Mouse (Mus musculus) olfactory bulb, adult 2 months (tissue): ENCODE results near the gene Tfap4. TPM values are rescaled to one million over a fixed set of nuclear protein-coding genes. Genes with fewer than 3 reads are reported as not detected.
A peak's percentile ranks its signal among the peaks of the same experiment; 100 is the strongest.
"Not testable (repeated sequence)": the region's sequence is repeated elsewhere in the genome, so short reads cannot be mapped to it uniquely, and the experiment has no call there.

Experiments
- H3K27ac ChIP-seq: fragments of 200-500 bp; 2 replicates; pipeline ENCODE4 v1.5.1; 2012; ENCODE audit warnings: low read depth, low read length; ENCODE audit not compliant: insufficient read depth
- H3K4me1 ChIP-seq: fragments of 200-500 bp; 2 replicates; pipeline ENCODE4 v1.6.1; 2012; ENCODE audit warnings: low read length; ENCODE audit not compliant: control insufficient read depth, insufficient read depth
- H3K4me3 ChIP-seq: fragments of 200-500 bp; 2 replicates; pipeline ENCODE4 v1.5.1; 2012; ENCODE audit warnings: mild to moderate bottlenecking, low read depth, low read length, moderate library complexity; ENCODE audit not compliant: insufficient read depth
- CTCF ChIP-seq: fragments of 200-500 bp; IDR thresholded peaks from 2 replicates; pipeline ENCODE4 v1.5.1; 2012; ENCODE audit warnings: low read depth, mild to moderate bottlenecking, low read length, moderate library complexity; ENCODE audit not compliant: insufficient read depth
- POLR2A ChIP-seq: fragments of 200-500 bp; IDR thresholded peaks from 2 replicates; pipeline ENCODE4 v1.6.1; 2012; ENCODE audit warnings: mild to moderate bottlenecking, low read depth, low read length, moderate library complexity; ENCODE audit not compliant: insufficient read depth
- WGBS: fragments of 180-500 bp; shearing (Covaris S2); methylation state at CpG from one replicate; pipeline ENCODE4 v1.1.7; 2018; 5-methylcytosine and 5-hydroxymethylcytosine counted together
- polyA plus RNA-seq: library from polyadenylated mRNA; stranded (reverse); fragments of >200 nt; gene quantifications from 2 replicates; pipeline ENCODE4 v1.2.4, GENCODE M21; 2012; ENCODE audit warnings: low replicate concordance; ENCODE audit not compliant: missing spikeins, insufficient read depth, insufficient read length

Gene Tfap4
- polyA plus RNA-seq, 1 experiment: not detected

DNA sequence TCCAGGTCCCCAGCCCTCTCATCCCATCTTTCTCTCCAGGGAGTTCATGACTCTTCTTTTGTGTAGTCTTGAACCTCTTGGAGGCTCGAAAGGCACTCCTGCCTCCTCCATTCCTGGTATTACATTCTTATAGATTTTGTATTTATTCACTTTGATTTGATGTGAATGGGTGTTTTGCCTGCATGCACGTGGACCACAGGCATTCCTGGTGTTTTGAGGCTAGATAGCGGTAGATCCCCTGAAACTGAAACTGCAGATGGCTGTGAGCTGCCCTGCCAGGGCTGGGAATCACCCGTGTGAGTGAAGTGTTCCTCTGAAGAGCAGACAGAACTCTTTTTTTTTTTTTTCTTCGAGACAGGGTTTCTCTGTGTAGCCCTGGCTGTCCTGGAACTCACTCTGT is 24.8 kb upstream of the Tfap4 start:
- WGBS: 80% methylated on average over 5 of the region's 5 CpGs
- no peak overlapping the region for H3K4me3 ChIP-seq
- H3K4me1 ChIP-seq: peaks cover 6% of the 10 kb centered on the region; the same call in 1 of the 2 replicates
- TF ChIP-seq CTCF (no peak), POLR2A (no peak)
- no peak overlapping the region for H3K27ac ChIP-seq

DNA sequence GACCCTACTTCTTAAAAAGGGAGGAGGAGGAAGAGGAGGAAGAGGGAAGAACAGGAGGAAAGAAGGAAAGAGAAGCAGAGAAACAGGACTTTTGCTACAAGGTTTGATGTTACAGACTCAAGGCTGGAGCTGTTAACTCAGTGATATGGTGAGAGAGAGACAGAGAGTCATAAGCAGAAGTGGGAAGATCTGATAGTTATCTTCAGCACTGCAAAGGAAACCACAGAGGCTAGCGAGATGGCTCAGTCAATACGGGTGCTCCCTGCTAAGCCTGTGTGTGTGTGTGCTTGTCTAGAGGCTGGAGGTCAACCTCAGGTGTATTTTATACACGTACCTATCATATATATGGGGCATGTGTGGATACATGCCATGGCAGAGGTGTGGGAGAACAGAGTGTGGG is 24.2 kb upstream of the Tfap4 start:
- WGBS: 81% methylated on average over 3 of the region's 3 CpGs
- no peak for TF ChIP-seq POLR2A
- no peak for TF ChIP-seq CTCF
- Histone ChIP-seq H3K27ac (no peak overlapping the region), H3K4me1 (peaks cover 6% of the 10 kb centered on the region; the same call in 1 of the 2 replicates), H3K4me3 (no peak overlapping the region)

DNA sequence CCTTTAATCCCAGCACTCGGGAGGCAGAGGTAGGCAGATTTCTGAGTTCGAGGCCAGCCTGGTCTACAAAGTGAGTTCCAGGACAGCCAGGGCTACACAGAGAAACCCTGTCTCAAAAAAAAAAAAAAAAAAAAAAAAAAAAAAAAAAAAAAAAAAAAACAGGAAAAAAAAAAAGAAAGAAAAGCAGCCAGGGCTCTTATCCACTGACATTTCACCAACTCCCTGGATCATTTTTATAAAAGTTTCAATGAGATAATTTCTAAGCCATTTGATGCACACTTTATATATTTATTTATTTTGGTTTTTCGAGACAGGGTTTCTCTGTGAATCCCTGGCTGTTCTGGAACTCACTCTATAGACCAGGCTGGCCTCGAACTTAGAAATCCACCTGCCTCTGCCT is 21.5 kb upstream of the Tfap4 start:
- not testable (repeated sequence) for H3K4me3 ChIP-seq

DNA sequence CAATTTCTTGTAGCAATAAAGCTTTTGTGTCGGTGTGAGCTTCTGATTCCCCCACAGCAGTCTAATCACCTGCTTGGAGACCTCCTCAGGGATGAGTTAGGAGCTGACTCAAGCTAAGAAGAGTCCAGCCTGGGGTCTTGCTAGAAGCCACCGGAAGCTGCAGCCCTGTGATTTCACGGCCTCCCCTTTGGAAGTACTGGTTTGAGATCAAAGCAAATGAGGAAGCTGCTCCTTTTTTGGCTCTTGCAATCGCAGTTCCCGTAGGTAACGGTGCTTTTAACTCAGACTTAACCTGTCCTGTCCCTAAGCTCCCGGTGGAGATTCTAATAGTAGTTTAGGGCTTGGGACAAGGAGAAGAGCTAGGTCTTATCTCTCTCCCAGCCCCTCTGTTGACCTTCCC is 19.0 kb upstream of the Tfap4 start:
- Histone ChIP-seq H3K27ac (no peak overlapping the region), H3K4me1 (no peaks in the 10 kb centered on the region), H3K4me3 (no peak overlapping the region)
- WGBS: 87% methylated on average over 7 of the region's 7 CpGs
- TF ChIP-seq CTCF (no peak), POLR2A (no peak)

More for the DNA sequence above, 21.5 kb upstream of the Tfap4 start:
- not testable (repeated sequence) for H3K27ac ChIP-seq, H3K4me1 ChIP-seq
- 88% methylated on average over 4 of the region's 4 CpGs for WGBS

DNA sequence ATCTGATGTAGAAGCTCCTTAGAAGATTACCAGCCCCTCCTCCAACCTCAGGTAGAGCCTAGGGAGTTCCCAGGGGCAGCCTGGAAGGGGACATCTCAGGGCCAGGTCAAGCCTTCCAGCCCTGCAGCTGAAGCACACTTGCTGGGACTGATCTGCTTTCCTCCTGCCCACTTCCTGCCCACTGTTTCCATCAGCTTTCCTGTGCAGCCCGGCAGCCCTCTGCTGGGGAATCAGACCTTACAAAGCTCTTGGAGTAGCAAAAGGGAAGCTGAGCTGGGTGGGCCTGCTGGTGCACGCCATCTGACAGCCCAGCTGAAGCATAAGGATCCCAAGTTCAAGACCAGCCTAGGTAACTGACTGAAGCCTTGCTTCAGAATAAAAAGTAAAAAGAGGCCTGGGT is 17.2 kb upstream of the Tfap4 start:
- H3K4me1 ChIP-seq: no peaks in the 10 kb centered on the region
- TF ChIP-seq CTCF (no peak), POLR2A (no peak)
- H3K27ac ChIP-seq: no peak overlapping the region
- 68% methylated on average over 2 of the region's 2 CpGs for WGBS
- no peak overlapping the region for H3K4me3 ChIP-seq

DNA sequence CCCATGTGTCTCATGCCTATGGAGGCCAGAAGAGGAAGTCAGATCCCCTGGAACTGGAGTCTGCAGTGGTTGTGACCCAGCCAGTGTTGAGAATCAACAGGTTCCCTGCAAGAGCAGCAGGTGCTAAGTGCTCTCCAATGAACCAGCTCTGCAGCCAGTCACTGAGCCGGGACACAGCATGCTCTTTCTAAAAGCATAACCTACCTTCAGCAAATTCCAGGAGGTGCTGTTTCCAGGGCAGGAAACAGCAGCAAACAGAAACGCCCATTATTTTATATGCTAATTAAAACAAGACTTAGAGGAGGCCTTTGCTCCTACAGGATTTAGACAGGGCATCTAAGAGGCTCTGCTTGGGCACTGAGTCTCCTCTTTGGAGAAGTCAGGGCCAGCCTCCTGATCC is 16.4 kb upstream of the Tfap4 start:
- whole genome bisulfite sequencing: 57% methylated on average over 2 of the region's 2 CpGs
- TF ChIP-seq CTCF: no peak
- TF ChIP-seq POLR2A: no peak
- H3K4me1 ChIP-seq: no peaks in the 10 kb centered on the region
- H3K4me3 ChIP-seq: no peak overlapping the region
- no peak overlapping the region for H3K27ac ChIP-seq

DNA sequence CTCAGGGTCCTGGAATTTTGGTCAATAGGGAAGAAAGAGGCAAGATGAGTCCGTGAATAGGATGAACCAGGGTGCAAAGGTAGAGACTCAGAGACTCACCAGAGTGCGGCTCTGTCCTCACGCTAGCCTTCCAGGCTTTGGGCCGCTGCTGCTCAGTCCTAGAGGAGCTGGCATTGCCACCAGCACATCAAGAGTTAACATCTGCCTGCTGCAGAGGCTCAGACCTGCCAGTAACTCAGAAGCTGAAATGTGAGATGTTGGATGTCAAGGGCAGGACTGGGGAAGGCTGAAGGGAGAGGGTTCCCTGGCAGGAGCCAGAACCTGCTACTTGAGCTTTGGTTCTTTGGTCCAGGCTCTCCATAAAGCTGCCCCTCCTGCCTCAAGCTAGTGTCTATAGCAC is 11.1 kb upstream of the Tfap4 start:
- TF ChIP-seq POLR2A: no peak
- TF ChIP-seq CTCF: no peak
- WGBS: 79% methylated on average over 4 of the region's 4 CpGs
- H3K4me3 ChIP-seq: no peak overlapping the region
- H3K27ac ChIP-seq: no peak overlapping the region
- no peaks in the 10 kb centered on the region for H3K4me1 ChIP-seq

DNA sequence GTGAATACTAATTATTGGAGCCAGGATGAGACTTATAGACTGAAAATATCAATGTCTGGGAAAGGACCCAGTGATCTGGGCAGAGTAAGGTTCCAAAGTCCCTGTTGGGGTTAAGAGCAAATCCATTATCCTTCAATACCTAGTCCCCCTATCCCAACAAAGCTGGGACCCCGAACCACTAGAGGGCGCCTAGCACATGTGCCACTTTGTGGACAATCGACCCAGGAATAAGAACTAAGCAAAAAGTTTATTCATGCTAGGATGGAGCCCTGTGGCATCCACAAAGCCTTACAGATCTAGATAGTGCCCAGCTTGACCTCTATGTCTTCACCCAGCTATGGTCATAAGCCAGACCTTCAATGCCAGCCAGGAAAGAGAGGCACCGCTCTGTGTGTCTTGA is 8.3 kb upstream of the Tfap4 start:
- 18% methylated on average over 4 of the region's 4 CpGs for WGBS
- no peak overlapping the region for H3K27ac ChIP-seq
- TF ChIP-seq CTCF (no peak), POLR2A (no peak)
- no peak overlapping the region for H3K4me3 ChIP-seq
- no peaks in the 10 kb centered on the region for H3K4me1 ChIP-seq

DNA sequence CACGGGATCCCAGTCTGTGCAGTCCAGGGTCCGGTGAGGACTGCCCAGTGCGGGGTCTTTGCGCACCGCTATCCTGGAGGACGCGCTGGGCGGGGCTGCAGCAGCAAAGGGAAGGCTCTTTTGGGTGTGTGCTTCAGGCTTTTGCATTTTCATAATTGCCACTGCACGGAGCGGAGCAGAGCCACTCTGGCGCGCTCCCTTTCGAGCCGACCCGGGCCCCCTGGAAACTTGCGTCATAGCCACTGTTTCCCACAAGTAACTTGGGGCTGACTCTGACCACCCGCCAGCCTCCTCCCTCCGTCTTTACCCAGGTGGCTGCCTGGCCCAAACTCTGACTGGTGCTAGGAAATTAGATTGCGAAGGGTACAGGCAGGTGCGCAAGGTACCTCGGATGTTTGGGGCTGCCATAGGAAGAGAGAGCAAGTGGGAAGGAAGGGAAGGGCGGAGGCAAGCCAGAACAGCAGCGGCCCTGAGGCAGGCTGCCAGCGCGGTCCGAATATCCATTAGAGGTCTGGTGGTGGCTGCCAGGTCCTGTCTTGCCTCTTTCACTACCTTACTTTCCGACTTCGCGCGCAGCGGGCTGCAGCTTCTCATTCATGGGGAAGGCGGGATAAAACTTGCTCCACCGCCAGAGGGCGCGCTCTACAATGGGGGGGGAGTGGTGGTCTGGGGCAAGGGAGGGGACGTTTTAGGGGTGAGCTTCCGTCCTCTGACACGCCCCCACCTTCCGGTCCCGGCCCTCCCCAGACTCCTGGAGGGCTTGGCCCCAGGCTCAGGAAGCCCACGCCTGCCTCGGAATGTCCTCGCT is 695 bp upstream of the Tfap4 start:
- Histone ChIP-seq H3K4me1 (peaks cover 16% of the 10 kb centered on the region), H3K4me3 (peak overlapping the region; percentile 63), H3K27ac (peak overlapping the region; percentile 79)
- 0 out of 2 replicates have a peak, but pooled peaks have one; percentile 22 for TF ChIP-seq POLR2A
- TF ChIP-seq CTCF: peak; percentile 73
- WGBS: under 1% methylated on average over 43 of the region's 43 CpGs

DNA sequence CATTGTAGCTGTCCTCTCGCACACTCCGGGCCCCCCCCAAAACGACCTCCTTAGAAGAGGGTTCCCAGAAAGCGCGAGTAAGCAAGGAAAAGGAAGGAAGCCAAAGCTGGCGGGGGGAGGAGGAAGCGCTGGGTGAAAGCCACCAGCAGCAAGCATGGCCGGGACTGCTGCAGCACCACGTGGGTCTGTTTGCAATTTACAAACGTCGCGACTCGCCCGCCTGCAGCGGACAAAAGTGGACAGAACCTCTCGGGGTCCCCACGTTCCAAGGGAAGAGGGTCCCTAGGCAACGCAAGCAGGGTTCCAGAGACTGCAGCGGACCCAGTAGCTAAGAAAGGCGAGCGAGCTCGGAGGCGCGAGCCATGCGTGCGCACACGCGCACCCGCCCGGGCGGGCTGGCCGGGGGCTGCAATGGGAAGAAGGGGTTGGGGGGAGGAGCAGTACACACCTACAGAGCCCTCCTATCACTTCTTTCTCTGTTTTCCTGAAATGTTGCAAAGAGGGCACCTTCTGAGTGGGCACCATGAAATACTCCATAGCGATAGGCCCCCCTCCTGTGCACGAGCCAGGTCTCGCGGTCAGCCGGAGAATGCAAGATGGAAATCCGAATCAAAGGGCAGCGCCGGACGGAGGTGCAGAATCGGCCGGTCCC is 548 bp downstream of the Tfap4 start:
- Histone ChIP-seq H3K4me3 (peak overlapping the region; percentile 63), H3K4me1 (peaks cover 16% of the 10 kb centered on the region), H3K27ac (peak overlapping the region; percentile 60)
- WGBS: under 1% methylated on average over 43 of the region's 43 CpGs
- TF ChIP-seq CTCF (no peak), POLR2A (no peak)
